In the genomic region with DNA sequence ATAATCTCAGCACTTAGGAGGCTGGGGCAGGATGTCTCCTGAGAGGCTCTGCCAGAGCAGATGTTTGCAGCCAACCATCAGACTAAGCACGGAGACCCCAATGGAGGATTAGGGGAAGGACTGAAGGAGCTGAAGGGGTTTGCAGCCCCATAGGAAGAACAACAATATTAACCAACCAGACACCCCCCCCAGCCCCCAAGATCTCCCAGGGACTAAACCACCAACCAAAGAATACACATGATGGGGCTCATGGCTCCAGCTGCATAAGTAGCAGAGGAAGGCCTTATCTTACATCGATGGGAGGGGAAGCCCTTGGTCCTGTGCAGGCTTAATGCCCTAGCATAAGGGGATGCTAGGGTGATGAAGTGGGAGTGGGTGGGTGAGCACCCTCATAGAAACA, we compare ENCODE assay signal across 13 mouse cellular contexts. TPM values are rescaled to one million over a fixed set of nuclear protein-coding genes. Genes with fewer than 3 reads are reported as not detected.
A peak's percentile ranks its signal among the peaks of the same experiment; 100 is the strongest.
DNase-seq lines count a peak whose midpoint lies in the region; ATAC-seq and TF ChIP-seq lines count a peak whose summit lies in the region.
"Had no signal": no experiment of that assay in that cellular context is flagged by ENCODE, and none has a peak within 500 bp of the region (broad histone marks: within the 10 kb centered on the region; RNA-seq: fewer than 3 reads in every experiment).

No protein-coding gene starts in this region.

- H3K27me3 ChIP-seq in embryonic facial prominence, embryonic 12.5 days: no peaks in the 10 kb centered on the region
- H3K27me3 ChIP-seq in embryonic facial prominence, embryonic 10.5 days (replicated peaks; ENCODE audit: low read depth, poor library complexity, severe bottlenecking): no peaks in the 10 kb centered on the region
- no peaks in the 10 kb centered on the region for H3K27me3 ChIP-seq in spleen, adult 2 months (ENCODE audit: control insufficient read depth, insufficient read depth, low read length)
- H3K27me3 ChIP-seq in midbrain, embryonic 14.5 days (ENCODE audit: control insufficient read depth, insufficient read depth, low read length): no peaks in the 10 kb centered on the region
- H3K27me3 ChIP-seq: forebrain, embryonic 15.5 days; hindbrain, embryonic 12.5 days; intestine, embryonic 15.5 days had no signal

- H3K36me3 ChIP-seq in embryonic facial prominence, embryonic 12.5 days: no peaks in the 10 kb centered on the region
- no peaks in the 10 kb centered on the region for H3K36me3 ChIP-seq in embryonic facial prominence, embryonic 10.5 days (replicated peaks)
- no peaks in the 10 kb centered on the region for H3K36me3 ChIP-seq in spleen, adult 2 months (ENCODE audit: control insufficient read depth, insufficient read depth, low read length)
- H3K36me3 ChIP-seq in midbrain, embryonic 14.5 days (ENCODE audit: control insufficient read depth, insufficient read depth, low read length): no peaks in the 10 kb centered on the region
- H3K36me3 ChIP-seq: forebrain, embryonic 15.5 days; G1E; hindbrain, embryonic 12.5 days; intestine, embryonic 15.5 days had no signal

- peak overlapping the region; percentile 67; the same call in 1 of the 2 replicates for H3K27ac ChIP-seq in embryonic facial prominence, embryonic 12.5 days
- H3K27ac ChIP-seq in embryonic facial prominence, embryonic 10.5 days (replicated peaks): no peak overlapping the region
- peak overlapping the region; percentile 59 for H3K27ac ChIP-seq in spleen, adult 2 months (ENCODE audit: insufficient read depth, low read length)
- peak overlapping the region; percentile 25; the same call in 1 of the 2 replicates for H3K27ac ChIP-seq in olfactory bulb, adult 2 months (ENCODE audit: insufficient read depth, low read depth, low read length)
- no peak overlapping the region for H3K27ac ChIP-seq in midbrain, embryonic 14.5 days (replicated peaks; ENCODE audit: low read depth, low read length)
- H3K27ac ChIP-seq: forebrain, embryonic 15.5 days; hindbrain, embryonic 12.5 days had no signal

- H3K9ac ChIP-seq in embryonic facial prominence, embryonic 12.5 days: no peak overlapping the region
- H3K9ac ChIP-seq in midbrain, embryonic 14.5 days (replicated peaks; ENCODE audit: low read length): no peak overlapping the region
- H3K9ac ChIP-seq: forebrain, embryonic 15.5 days; hindbrain, embryonic 12.5 days; lung, embryonic 14.5 days had no signal

- intact Hi-C loops in gastrocnemius, postnatal 14 days (cut with DNase I; ENCODE audit: low total_unique reads): no loop called here

- 67% methylated on average over 2 of the region's 2 CpGs for WGBS in embryonic facial prominence, embryonic 12.5 days
- 83% methylated on average over 2 of the region's 2 CpGs for WGBS in embryonic facial prominence, embryonic 10.5 days
- WGBS in spleen, adult 2 months: 7% methylated on average over 2 of the region's 2 CpGs
- 71% methylated on average over 2 of the region's 2 CpGs for WGBS in olfactory bulb, adult 2 months
- WGBS in midbrain, embryonic 14.5 days: 65% methylated on average over 2 of the region's 2 CpGs

- peaks cover 17% of the 10 kb centered on the region; the same call in 1 of the 2 replicates for H3K4me1 ChIP-seq in embryonic facial prominence, embryonic 12.5 days
- peaks cover 33% of the 10 kb centered on the region for H3K4me1 ChIP-seq in embryonic facial prominence, embryonic 10.5 days
- H3K4me1 ChIP-seq in spleen, adult 2 months (ENCODE audit: control insufficient read depth, insufficient read depth, insufficient read length): peaks cover 29% of the 10 kb centered on the region; the same call in 1 of the 2 replicates
- H3K4me1 ChIP-seq in olfactory bulb, adult 2 months (ENCODE audit: control insufficient read depth, insufficient read depth, low read length): no peaks in the 10 kb centered on the region; the same call in 1 of the 2 replicates
- H3K4me1 ChIP-seq in midbrain, embryonic 14.5 days (ENCODE audit: control insufficient read depth, insufficient read depth, low read length): no peaks in the 10 kb centered on the region
- H3K4me1 ChIP-seq: forebrain, embryonic 15.5 days; hindbrain, embryonic 12.5 days had no signal

- no peak for TF ChIP-seq POLR2A in spleen, adult 2 months (IDR thresholded peaks at IDR 0.05; ENCODE audit: low read depth, low read length)
- no peak for TF ChIP-seq POLR2A in olfactory bulb, adult 2 months (IDR thresholded peaks at IDR 0.05; ENCODE audit: insufficient read depth, low read depth, low read length)

- no peak for DNase-seq in embryonic facial prominence, embryonic 10.5 days (ENCODE audit: low spot score)
- no peak for DNase-seq in spleen, adult 2 months (ENCODE audit: low read depth in 1 of 2, low spot score in 2 of 2)
- no peak for DNase-seq in spleen, postnatal 36 days (ENCODE audit: low spot score in 2 of 2)
- no peak for DNase-seq in adrenal gland, postnatal 25 days
- DNase-seq in gastrocnemius, postnatal 14 days: no peak
- no peak for DNase-seq in midbrain, embryonic 14.5 days

- H3K4me2 ChIP-seq in embryonic facial prominence, embryonic 12.5 days (replicated peaks): no peak overlapping the region
- no peak overlapping the region for H3K4me2 ChIP-seq in midbrain, embryonic 14.5 days (ENCODE audit: low read length)
- H3K4me2 ChIP-seq: forebrain, embryonic 15.5 days; hindbrain, embryonic 12.5 days had no signal

- no peak overlapping the region for H3K4me3 ChIP-seq in embryonic facial prominence, embryonic 12.5 days
- H3K4me3 ChIP-seq in embryonic facial prominence, embryonic 10.5 days: no peak overlapping the region
- H3K4me3 ChIP-seq in spleen, adult 2 months (ENCODE audit: extremely low read depth, insufficient read depth, insufficient read length): no peak overlapping the region
- no peak overlapping the region for H3K4me3 ChIP-seq in olfactory bulb, adult 2 months (ENCODE audit: insufficient read depth, low read depth, low read length)
- H3K4me3 ChIP-seq in midbrain, embryonic 14.5 days (replicated peaks; ENCODE audit: low read depth, low read length): no peak overlapping the region
- H3K4me3 ChIP-seq: forebrain, embryonic 15.5 days; hindbrain, embryonic 12.5 days; intestine, embryonic 15.5 days had no signal

- no peak for ATAC-seq in embryonic facial prominence, embryonic 12.5 days (ENCODE audit: insufficient number of reproducible peaks, insufficient read depth, low FRiP score, low TSS enrichment)
- no peak for ATAC-seq in midbrain, embryonic 14.5 days (ENCODE audit: low FRiP score, low TSS enrichment)
- ATAC-seq: forebrain, embryonic 15.5 days; intestine, embryonic 15.5 days had no signal

- TF ChIP-seq CTCF in spleen, adult 2 months (IDR thresholded peaks at IDR 0.05; ENCODE audit: extremely low read depth, insufficient read depth, insufficient read length, insufficient replicate concordance): no peak
- TF ChIP-seq CTCF in olfactory bulb, adult 2 months (IDR thresholded peaks at IDR 0.05; ENCODE audit: insufficient read depth, low read depth, low read length): no peak

- H3K9me3 ChIP-seq in embryonic facial prominence, embryonic 12.5 days: no peaks in the 10 kb centered on the region
- H3K9me3 ChIP-seq in embryonic facial prominence, embryonic 10.5 days: no peaks in the 10 kb centered on the region
- no peaks in the 10 kb centered on the region for H3K9me3 ChIP-seq in midbrain, embryonic 14.5 days (ENCODE audit: control insufficient read depth, low read length)
- H3K9me3 ChIP-seq: forebrain, embryonic 15.5 days; G1E; hindbrain, embryonic 12.5 days; intestine, embryonic 15.5 days had no signal

RNA-seq across cellular contexts. Expression of gene Rcbtb2, which starts 6.5 kb away (rescaled TPM):
- 155 and 160 TPM in 2 replicates for polyA plus RNA-seq in embryonic facial prominence, embryonic 12.5 days (2016; fragmentation: Nextera tagmentation; extraction: Ambion mirVana)
- polyA plus RNA-seq in embryonic facial prominence, embryonic 10.5 days (2016; fragmentation: Nextera tagmentation; extraction: Ambion mirVana): 171 and 180 TPM in 2 replicates
- 14.4 and 17.5 TPM in 2 replicates for polyA plus RNA-seq in spleen, adult 2 months (2012; rRNA removed)
- not detected in 2 replicates for polyA plus RNA-seq in olfactory bulb, adult 2 months (2012; ENCODE audit: insufficient read depth, insufficient read length, low replicate concordance, missing spikeins)
- total RNA-seq in adrenal gland, postnatal 25 days (2021): 26.2 and 33.1 TPM in 2 replicates
- 10 to 100 TPM; 17.7 to 23.4 TPM for total RNA-seq in gastrocnemius, postnatal 14 days (2021)
- 58.7 and 80.0 TPM in 2 replicates for polyA plus RNA-seq in midbrain, embryonic 14.5 days (2014; fragmentation: Nextera tagmentation; extraction: Ambion mirVana)

Comparison
In these comparisons a context has a peak if more than half of its experiments do, and no peak if none do; other contexts are left out.
1. H3K27ac ChIP-seq: peak in embryonic facial prominence, embryonic 12.5 days (single experiment), spleen, adult 2 months (single experiment) and olfactory bulb, adult 2 months (single experiment); none in embryonic facial prominence, embryonic 10.5 days (single experiment) and midbrain, embryonic 14.5 days (single experiment).